Mouse (Mus musculus): ENCODE results near the gene Ranbp9. TPM values are rescaled to one million over a fixed set of nuclear protein-coding genes. Genes with fewer than 3 reads are reported as not detected.

Gene Ranbp9
- polyA plus RNA-seq, 1 experiment from 2014 or later: 7.1 TPM

GRCm38 (mm10) chr13:43486501-43487213, 5.6 kb upstream of the Ranbp9 start:
- Histone ChIP-seq H3K27ac (ENCODE audit: low read depth, low read length) (no peak overlapping the region), H3K4me2 (no peak overlapping the region), H3K36me3 (ENCODE audit: control insufficient read depth, insufficient read depth, low read length) (no peaks in the 10 kb centered on the region), H3K27me3 (replicated peaks; ENCODE audit: control insufficient read depth, insufficient read depth, low read length) (no peaks in the 10 kb centered on the region), H3K9ac (ENCODE audit: low read depth, low read length) (no peak overlapping the region), H3K9me3 (ENCODE audit: control insufficient read depth, low read length) (no peaks in the 10 kb centered on the region), H3K4me1 (replicated peaks; ENCODE audit: control insufficient read depth, insufficient read depth, low read length) (peaks cover 13% of the 10 kb centered on the region), H3K4me3 (ENCODE audit: low read depth, low read length) (no peak overlapping the region)
- WGBS: 72% methylated on average over 12 of the region's 12 CpGs
- no peak for DNase-seq (ENCODE audit: low spot score)
- ATAC-seq (replicated peaks; ENCODE audit: low FRiP score): no peak

GRCm38 (mm10) chr13:43485278-43485976, 4.3 kb upstream of the Ranbp9 start:
- no peak for DNase-seq (ENCODE audit: low spot score)
- ATAC-seq (replicated peaks; ENCODE audit: low FRiP score): no peak
- H3K4me1 ChIP-seq (replicated peaks; ENCODE audit: control insufficient read depth, insufficient read depth, low read length): peaks cover 13% of the 10 kb centered on the region
- H3K36me3 ChIP-seq (ENCODE audit: control insufficient read depth, insufficient read depth, low read length): no peaks in the 10 kb centered on the region
- H3K9me3 ChIP-seq (ENCODE audit: control insufficient read depth, low read length): no peaks in the 10 kb centered on the region
- H3K4me3 ChIP-seq (ENCODE audit: low read depth, low read length): no peak overlapping the region
- no peak overlapping the region for H3K27ac ChIP-seq (ENCODE audit: low read depth, low read length)
- H3K27me3 ChIP-seq (replicated peaks; ENCODE audit: control insufficient read depth, insufficient read depth, low read length): no peaks in the 10 kb centered on the region
- WGBS: 58% methylated on average over 5 of the region's 5 CpGs
- H3K4me2 ChIP-seq: no peak overlapping the region
- H3K9ac ChIP-seq (ENCODE audit: low read depth, low read length): no peak overlapping the region

GRCm38 (mm10) chr13:43482782-43483181, 1.7 kb upstream of the Ranbp9 start:
- Histone ChIP-seq H3K4me2 (no peak overlapping the region), H3K4me3 (ENCODE audit: low read depth, low read length) (no peak overlapping the region), H3K4me1 (replicated peaks; ENCODE audit: control insufficient read depth, insufficient read depth, low read length) (peaks cover 22% of the 10 kb centered on the region), H3K9ac (ENCODE audit: low read depth, low read length) (no peak overlapping the region), H3K36me3 (ENCODE audit: control insufficient read depth, insufficient read depth, low read length) (no peaks in the 10 kb centered on the region), H3K27ac (ENCODE audit: low read depth, low read length) (no peak overlapping the region), H3K9me3 (ENCODE audit: control insufficient read depth, low read length) (no peaks in the 10 kb centered on the region), H3K27me3 (replicated peaks; ENCODE audit: control insufficient read depth, insufficient read depth, low read length) (no peaks in the 10 kb centered on the region)
- WGBS: 57% methylated on average over 9 of the region's 9 CpGs
- ATAC-seq (replicated peaks; ENCODE audit: low FRiP score) (no peak), DNase-seq (ENCODE audit: low spot score) (no peak)

GRCm38 (mm10) chr13:43481859-43482245, 770 bp upstream of the Ranbp9 start:
- peak overlapping the region; percentile 94 for H3K4me3 ChIP-seq (ENCODE audit: low read depth, low read length)
- H3K4me2 ChIP-seq: peak overlapping the region; percentile 65
- H3K27ac ChIP-seq (ENCODE audit: low read depth, low read length): peak overlapping the region; percentile 97; the same call in 1 of the 2 replicates
- no peaks in the 10 kb centered on the region for H3K9me3 ChIP-seq (ENCODE audit: control insufficient read depth, low read length)
- H3K4me1 ChIP-seq (replicated peaks; ENCODE audit: control insufficient read depth, insufficient read depth, low read length): peaks cover 22% of the 10 kb centered on the region
- no peak for DNase-seq (ENCODE audit: low spot score)
- H3K9ac ChIP-seq (ENCODE audit: low read depth, low read length): peak overlapping the region; percentile 89
- no peaks in the 10 kb centered on the region for H3K36me3 ChIP-seq (ENCODE audit: control insufficient read depth, insufficient read depth, low read length)
- no peak for ATAC-seq (replicated peaks; ENCODE audit: low FRiP score)
- 45% methylated on average over 6 of the region's 6 CpGs for WGBS
- H3K27me3 ChIP-seq (replicated peaks; ENCODE audit: control insufficient read depth, insufficient read depth, low read length): no peaks in the 10 kb centered on the region

GRCm38 (mm10) chr13:43480595-43480956, 506 bp downstream of the Ranbp9 start:
- no peak for DNase-seq (ENCODE audit: low spot score)
- peak; percentile 4; the same call in 1 of the 2 replicates for ATAC-seq (replicated peaks; ENCODE audit: low FRiP score)
- peak overlapping the region; percentile 97 for H3K27ac ChIP-seq (ENCODE audit: low read depth, low read length)
- WGBS: 0% methylated on average over 34 of the region's 67 CpGs
- H3K27me3 ChIP-seq (replicated peaks; ENCODE audit: control insufficient read depth, insufficient read depth, low read length): no peaks in the 10 kb centered on the region
- H3K4me2 ChIP-seq: peak overlapping the region; percentile 83
- H3K9me3 ChIP-seq (ENCODE audit: control insufficient read depth, low read length): no peaks in the 10 kb centered on the region
- H3K36me3 ChIP-seq (ENCODE audit: control insufficient read depth, insufficient read depth, low read length): no peaks in the 10 kb centered on the region
- peak overlapping the region; percentile 94 for H3K4me3 ChIP-seq (ENCODE audit: low read depth, low read length)
- H3K9ac ChIP-seq (ENCODE audit: low read depth, low read length): peak overlapping the region; percentile 89
- H3K4me1 ChIP-seq (replicated peaks; ENCODE audit: control insufficient read depth, insufficient read depth, low read length): peaks cover 18% of the 10 kb centered on the region

- Histone ChIP-seq H3K4me3 (ENCODE audit: low read depth, low read length) (peak overlapping the region; percentile 94), H3K36me3 (ENCODE audit: control insufficient read depth, insufficient read depth, low read length) (no peaks in the 10 kb centered on the region), H3K4me2 (peak overlapping the region; percentile 83), H3K9me3 (ENCODE audit: control insufficient read depth, low read length) (no peaks in the 10 kb centered on the region), H3K4me1 (replicated peaks; ENCODE audit: control insufficient read depth, insufficient read depth, low read length) (peaks cover 18% of the 10 kb centered on the region), H3K9ac (ENCODE audit: low read depth, low read length) (peak overlapping the region; percentile 89), H3K27me3 (replicated peaks; ENCODE audit: control insufficient read depth, insufficient read depth, low read length) (no peaks in the 10 kb centered on the region), H3K27ac (ENCODE audit: low read depth, low read length) (peak overlapping the region; percentile 97)
- DNase-seq (ENCODE audit: low spot score): peak; percentile 71
- 1% methylated on average over 36 of the region's 36 CpGs for WGBS
- 0 out of 2 replicates have a peak, but pooled peaks have one; percentile 25 for ATAC-seq (replicated peaks; ENCODE audit: low FRiP score)
These were observed 1.1 kb downstream of the Ranbp9 start for GRCm38 (mm10) chr13:43479767-43480571.

GRCm38 (mm10) chr13:43479024-43479705, 1.9 kb downstream of the Ranbp9 start:
- Histone ChIP-seq H3K4me1 (replicated peaks; ENCODE audit: control insufficient read depth, insufficient read depth, low read length) (peaks cover 21% of the 10 kb centered on the region), H3K9me3 (ENCODE audit: control insufficient read depth, low read length) (no peaks in the 10 kb centered on the region), H3K4me3 (ENCODE audit: low read depth, low read length) (peak overlapping the region; percentile 94), H3K27me3 (replicated peaks; ENCODE audit: control insufficient read depth, insufficient read depth, low read length) (no peaks in the 10 kb centered on the region), H3K27ac (ENCODE audit: low read depth, low read length) (no peak overlapping the region), H3K4me2 (peak overlapping the region; percentile 83), H3K36me3 (ENCODE audit: control insufficient read depth, insufficient read depth, low read length) (no peaks in the 10 kb centered on the region), H3K9ac (ENCODE audit: low read depth, low read length) (peak overlapping the region; percentile 89)
- DNase-seq (ENCODE audit: low spot score) (no peak), ATAC-seq (replicated peaks; ENCODE audit: low FRiP score) (no peak)
- 20% methylated on average over 6 of the region's 6 CpGs for WGBS

GRCm38 (mm10) chr13:43478586-43478985, 2.5 kb downstream of the Ranbp9 start:
- Histone ChIP-seq H3K36me3 (ENCODE audit: control insufficient read depth, insufficient read depth, low read length) (no peaks in the 10 kb centered on the region), H3K4me1 (replicated peaks; ENCODE audit: control insufficient read depth, insufficient read depth, low read length) (peaks cover 24% of the 10 kb centered on the region), H3K9ac (ENCODE audit: low read depth, low read length) (peak overlapping the region; percentile 50), H3K27me3 (replicated peaks; ENCODE audit: control insufficient read depth, insufficient read depth, low read length) (no peaks in the 10 kb centered on the region), H3K9me3 (ENCODE audit: control insufficient read depth, low read length) (no peaks in the 10 kb centered on the region), H3K4me2 (peak overlapping the region; percentile 83), H3K27ac (ENCODE audit: low read depth, low read length) (no peak overlapping the region), H3K4me3 (ENCODE audit: low read depth, low read length) (peak overlapping the region; percentile 94)
- 29% methylated on average over 8 of the region's 8 CpGs for WGBS
- no peak for ATAC-seq (replicated peaks; ENCODE audit: low FRiP score)
- no peak for DNase-seq (ENCODE audit: low spot score)
